Mouse (Mus musculus): Measurements from ENCODE around the gene Gpr18. TPM values are rescaled to one million over a fixed set of nuclear protein-coding genes. Genes with fewer than 3 reads are reported as not detected.

Gene Gpr18
- polyA plus RNA-seq, 1 experiment from 2014 or later: 0.36 TPM

DNA sequence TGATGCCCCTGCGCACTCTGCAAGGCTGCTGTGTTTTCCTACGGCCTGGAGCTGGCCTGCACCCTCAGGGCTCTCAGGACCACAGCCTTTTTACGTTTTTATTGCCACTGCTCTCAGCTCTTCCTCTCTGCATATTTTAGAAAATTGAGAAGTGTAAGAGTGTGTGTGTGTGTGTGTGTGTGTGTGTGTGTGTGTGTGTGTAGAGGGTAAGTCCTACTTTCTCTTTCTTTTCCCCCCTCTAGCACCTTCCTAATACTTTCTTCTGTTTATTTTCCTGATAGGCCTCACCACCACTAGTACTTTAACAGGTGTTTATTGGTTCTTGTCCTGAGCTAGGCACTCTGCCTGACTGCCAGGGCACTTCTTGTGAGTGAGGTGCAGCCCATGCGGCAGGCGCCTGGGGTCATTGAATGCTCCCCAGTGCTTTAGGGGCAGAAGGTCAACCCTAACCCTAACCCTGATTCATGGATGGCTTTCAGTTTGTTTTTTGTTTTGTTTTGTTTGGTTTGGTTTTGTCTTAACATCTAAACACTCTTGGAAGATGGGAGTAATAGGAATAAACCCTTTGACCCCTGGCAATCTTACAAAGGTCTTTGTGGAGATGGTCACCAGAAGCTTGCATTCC, 21.0 kb downstream of the Gpr18 start:
- peaks cover 6% of the 10 kb centered on the region for H3K4me1 ChIP-seq (replicated peaks; ENCODE audit: control insufficient read depth, insufficient read depth, low read length)
- H3K27ac ChIP-seq (ENCODE audit: low read length): no peak overlapping the region
- no peaks in the 10 kb centered on the region for H3K36me3 ChIP-seq (ENCODE audit: control insufficient read depth, insufficient read depth, low read length)
- no peak overlapping the region for H3K4me2 ChIP-seq (ENCODE audit: low read depth, low read length)
- no peaks in the 10 kb centered on the region for H3K9me3 ChIP-seq (ENCODE audit: control insufficient read depth, low read length)
- no peak overlapping the region for H3K9ac ChIP-seq (ENCODE audit: low read length)
- no peak for ATAC-seq (ENCODE audit: low read depth)
- no peak overlapping the region for H3K4me3 ChIP-seq (ENCODE audit: low read length)
- no peaks in the 10 kb centered on the region for H3K27me3 ChIP-seq (ENCODE audit: control insufficient read depth, insufficient read depth, low read depth, low read length)
- 61% methylated on average over 5 of the region's 5 CpGs for WGBS

DNA sequence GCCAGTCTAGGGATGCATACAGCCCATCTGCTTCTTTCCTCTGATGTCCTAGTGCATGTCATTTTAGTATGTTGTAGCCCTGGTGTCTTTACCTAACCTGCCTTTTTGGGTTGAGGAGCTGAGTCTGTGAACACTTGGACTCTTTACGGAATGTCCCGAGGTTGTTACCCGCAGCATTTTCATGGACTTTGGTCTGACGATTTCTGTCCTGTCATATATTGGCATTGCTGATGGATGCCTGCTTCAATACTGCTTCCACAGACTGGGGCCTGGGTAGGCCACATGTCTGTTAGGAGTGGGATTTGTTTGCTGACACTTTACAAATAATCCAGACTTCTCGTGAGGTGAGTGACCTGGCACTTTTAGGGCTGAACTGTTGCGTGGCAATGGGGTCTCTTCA, 21.8 kb downstream of the Gpr18 start:
- Histone ChIP-seq H3K27ac (ENCODE audit: low read length) (no peak overlapping the region), H3K4me2 (ENCODE audit: low read depth, low read length) (no peak overlapping the region), H3K27me3 (ENCODE audit: control insufficient read depth, insufficient read depth, low read depth, low read length) (no peaks in the 10 kb centered on the region), H3K9ac (ENCODE audit: low read length) (no peak overlapping the region), H3K4me3 (ENCODE audit: low read length) (no peak overlapping the region), H3K36me3 (ENCODE audit: control insufficient read depth, insufficient read depth, low read length) (no peaks in the 10 kb centered on the region), H3K4me1 (replicated peaks; ENCODE audit: control insufficient read depth, insufficient read depth, low read length) (peaks cover 3% of the 10 kb centered on the region), H3K9me3 (ENCODE audit: control insufficient read depth, low read length) (no peaks in the 10 kb centered on the region)
- WGBS: 65% methylated on average over 6 of the region's 6 CpGs
- no peak for ATAC-seq (ENCODE audit: low read depth)

DNA sequence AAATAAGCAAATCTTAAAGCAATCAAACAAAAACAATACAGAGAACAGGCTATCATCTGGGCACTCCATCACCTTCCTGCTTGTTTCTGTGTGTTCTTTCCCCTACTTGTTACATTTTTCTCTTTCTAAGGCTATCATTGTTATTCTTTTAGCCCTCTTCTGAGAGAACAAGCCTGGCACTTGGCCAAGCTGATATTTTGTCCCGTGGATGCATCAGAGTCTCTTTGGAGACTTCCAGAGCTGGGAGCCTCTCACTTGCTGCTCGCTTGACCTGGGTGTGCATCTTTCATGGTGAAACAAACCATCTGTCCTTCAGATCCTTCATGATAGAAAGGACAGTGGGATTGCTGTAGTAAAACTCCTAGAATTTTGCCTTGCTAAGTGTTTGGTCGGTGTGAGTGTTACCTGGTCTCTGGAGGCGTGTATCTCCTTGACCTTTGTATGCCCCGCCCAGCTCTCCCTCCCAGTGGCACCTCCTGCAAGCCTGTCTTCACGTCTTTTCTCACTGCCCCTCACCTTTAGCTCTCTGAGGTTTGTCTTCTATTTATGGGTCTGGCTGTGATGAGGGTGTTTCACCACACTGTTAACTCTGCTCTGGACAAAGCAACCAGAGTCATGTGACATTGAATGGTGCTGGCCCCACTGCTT, 31.3 kb downstream of the Gpr18 start:
- H3K9ac ChIP-seq (ENCODE audit: low read length): no peak overlapping the region
- H3K4me3 ChIP-seq (ENCODE audit: low read length): no peak overlapping the region
- H3K27ac ChIP-seq (ENCODE audit: low read length): no peak overlapping the region
- ATAC-seq (ENCODE audit: low read depth): no peak
- no peaks in the 10 kb centered on the region for H3K9me3 ChIP-seq (ENCODE audit: control insufficient read depth, low read length)
- no peaks in the 10 kb centered on the region for H3K27me3 ChIP-seq (ENCODE audit: control insufficient read depth, insufficient read depth, low read depth, low read length)
- H3K4me2 ChIP-seq (ENCODE audit: low read depth, low read length): no peak overlapping the region
- 43% methylated on average over 6 of the region's 6 CpGs for WGBS
- H3K4me1 ChIP-seq (replicated peaks; ENCODE audit: control insufficient read depth, insufficient read depth, low read length): peaks cover 10% of the 10 kb centered on the region
- H3K36me3 ChIP-seq (ENCODE audit: control insufficient read depth, insufficient read depth, low read length): no peaks in the 10 kb centered on the region

DNA sequence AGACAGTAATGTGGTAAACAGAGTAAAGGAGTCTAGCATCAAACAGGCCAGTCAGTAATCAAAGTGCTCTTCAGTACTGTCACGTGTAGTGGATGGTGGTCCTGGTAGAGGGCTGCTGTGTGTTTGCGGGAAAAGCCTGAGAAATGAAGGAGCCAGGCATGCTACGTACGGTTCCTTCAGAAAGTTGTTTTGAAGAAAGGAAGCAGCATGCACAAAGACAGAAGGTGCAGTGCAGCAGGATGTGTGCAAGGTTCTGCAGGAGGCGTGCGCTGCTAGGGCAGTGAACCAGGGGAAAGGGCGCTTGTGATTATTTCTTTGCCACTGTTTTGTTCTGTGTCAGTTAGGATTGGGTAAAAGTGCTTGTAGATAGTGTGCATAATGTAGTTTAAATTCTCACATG, 34.4 kb downstream of the Gpr18 start:
- no peaks in the 10 kb centered on the region for H3K36me3 ChIP-seq (ENCODE audit: control insufficient read depth, insufficient read depth, low read length)
- no peak overlapping the region for H3K4me3 ChIP-seq (ENCODE audit: low read length)
- H3K9me3 ChIP-seq (ENCODE audit: control insufficient read depth, low read length): no peaks in the 10 kb centered on the region
- H3K4me1 ChIP-seq (replicated peaks; ENCODE audit: control insufficient read depth, insufficient read depth, low read length): peaks cover 10% of the 10 kb centered on the region
- no peaks in the 10 kb centered on the region for H3K27me3 ChIP-seq (ENCODE audit: control insufficient read depth, insufficient read depth, low read depth, low read length)
- no peak overlapping the region for H3K27ac ChIP-seq (ENCODE audit: low read length)
- H3K9ac ChIP-seq (ENCODE audit: low read length): no peak overlapping the region
- no peak overlapping the region for H3K4me2 ChIP-seq (ENCODE audit: low read depth, low read length)
- no peak for ATAC-seq (ENCODE audit: low read depth)
- 73% methylated on average over 7 of the region's 7 CpGs for WGBS

DNA sequence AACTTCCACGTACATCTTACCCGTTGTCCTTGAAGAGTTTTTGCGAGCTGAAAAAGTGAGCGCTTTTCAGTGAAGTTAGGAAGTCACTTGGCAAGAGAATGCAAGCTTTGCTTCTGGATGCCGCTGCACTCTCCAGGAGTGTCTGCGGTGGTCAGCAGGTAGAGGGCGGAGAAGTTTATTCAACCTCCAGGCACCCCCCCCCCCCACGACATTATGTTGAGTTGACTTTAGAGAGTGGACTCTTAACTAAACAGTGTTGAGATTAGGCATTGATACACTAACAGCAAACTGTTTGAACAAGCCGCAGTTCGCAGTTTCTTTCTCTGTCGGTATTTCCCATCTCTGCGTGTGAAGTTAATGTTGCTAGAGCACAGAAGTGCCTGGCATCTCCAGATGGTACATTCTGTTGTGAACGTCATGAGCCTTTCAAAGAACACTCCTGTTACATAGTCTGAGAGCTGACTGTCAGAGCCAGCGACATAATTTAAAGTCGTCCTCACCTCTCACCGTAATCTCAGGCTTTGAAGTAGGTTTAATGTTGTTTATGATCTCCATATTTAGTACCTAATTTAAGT, 36.2 kb downstream of the Gpr18 start:
- Histone ChIP-seq H3K9me3 (ENCODE audit: control insufficient read depth, low read length) (no peaks in the 10 kb centered on the region), H3K9ac (ENCODE audit: low read length) (peak overlapping the region; percentile 94), H3K36me3 (ENCODE audit: control insufficient read depth, insufficient read depth, low read length) (no peaks in the 10 kb centered on the region), H3K4me3 (ENCODE audit: low read length) (peak overlapping the region; percentile 96), H3K4me2 (ENCODE audit: low read depth, low read length) (peak overlapping the region; percentile 93), H3K4me1 (replicated peaks; ENCODE audit: control insufficient read depth, insufficient read depth, low read length) (peaks cover 9% of the 10 kb centered on the region), H3K27ac (ENCODE audit: low read length) (no peak overlapping the region; the same call in 1 of the 2 replicates), H3K27me3 (ENCODE audit: control insufficient read depth, insufficient read depth, low read depth, low read length) (no peaks in the 10 kb centered on the region)
- ATAC-seq (ENCODE audit: low read depth): no peak
- 5% methylated on average over 16 of the region's 16 CpGs for WGBS

DNA sequence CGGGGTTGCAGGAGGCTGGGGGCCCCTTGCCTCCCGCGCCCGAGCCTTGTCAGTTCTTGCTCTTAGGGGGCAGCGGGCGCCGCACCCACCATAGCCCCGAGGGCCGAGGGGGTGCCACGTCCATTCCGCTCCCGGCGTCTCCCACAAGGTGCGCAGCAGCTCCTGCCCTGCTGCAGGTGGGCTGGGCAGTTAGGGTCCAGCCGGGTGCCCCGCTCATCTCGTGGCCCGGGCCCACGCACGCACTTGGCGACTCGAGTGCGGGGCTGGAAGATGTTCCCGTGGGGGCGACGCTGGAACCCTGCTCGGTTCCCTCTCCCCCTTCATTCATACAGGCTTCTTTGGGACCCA, 36.7 kb downstream of the Gpr18 start:
- under 1% methylated on average over 27 of the region's 27 CpGs for WGBS
- H3K36me3 ChIP-seq (ENCODE audit: control insufficient read depth, insufficient read depth, low read length): no peaks in the 10 kb centered on the region
- ATAC-seq (ENCODE audit: low read depth): no peak; the same call in 1 of the 2 replicates
- H3K9ac ChIP-seq (ENCODE audit: low read length): peak overlapping the region; percentile 94
- peak overlapping the region; percentile 93 for H3K4me2 ChIP-seq (ENCODE audit: low read depth, low read length)
- H3K9me3 ChIP-seq (ENCODE audit: control insufficient read depth, low read length): no peaks in the 10 kb centered on the region
- no peaks in the 10 kb centered on the region for H3K27me3 ChIP-seq (ENCODE audit: control insufficient read depth, insufficient read depth, low read depth, low read length)
- peak overlapping the region; percentile 70; the same call in 1 of the 2 replicates for H3K27ac ChIP-seq (ENCODE audit: low read length)
- H3K4me3 ChIP-seq (ENCODE audit: low read length): peak overlapping the region; percentile 96
- peaks cover 4% of the 10 kb centered on the region for H3K4me1 ChIP-seq (replicated peaks; ENCODE audit: control insufficient read depth, insufficient read depth, low read length)

DNA sequence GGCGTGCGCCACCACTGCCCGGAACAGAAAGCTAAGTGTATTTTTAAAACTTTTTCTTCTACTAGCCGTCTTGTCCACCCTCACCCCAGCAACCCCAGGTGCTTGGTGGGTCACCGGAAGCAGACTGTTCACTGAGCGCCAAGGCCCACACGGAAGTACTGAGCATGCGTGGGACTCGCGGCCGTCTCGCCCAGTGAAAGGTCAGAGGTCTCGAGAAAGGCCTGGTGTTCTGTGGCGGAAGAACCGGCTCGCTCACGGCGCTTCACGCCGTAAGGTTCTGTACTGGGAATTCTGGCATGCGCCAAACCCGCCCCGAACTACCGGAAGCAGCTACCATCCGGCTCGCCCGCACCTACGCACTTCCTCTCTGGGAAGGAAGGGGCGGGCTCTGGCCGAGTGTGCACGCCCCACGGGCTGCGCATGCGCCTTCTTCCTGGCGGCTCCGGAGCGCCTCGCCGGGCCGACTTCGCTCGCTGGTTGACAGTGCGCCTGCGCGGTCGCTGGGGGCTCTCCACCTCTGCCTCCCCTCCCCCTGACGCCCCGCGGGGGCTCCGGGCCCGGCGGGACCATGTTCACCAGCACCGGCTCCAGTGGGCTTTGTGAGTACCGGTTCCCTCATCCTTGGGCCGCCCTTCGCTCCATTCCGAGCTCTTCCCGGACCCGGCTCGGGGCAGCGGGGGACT, 37.3 kb downstream of the Gpr18 start, which contains the start of gene Ubac2:
TSS of gene Ubac2 (plus strand) at position 445 of the 683 bp plus-strand sequence.
- Histone ChIP-seq H3K4me3 (ENCODE audit: low read length) (peak within 1 kb of the TSS; percentile 96), H3K9me3 (ENCODE audit: control insufficient read depth, low read length) (no peaks in the 10 kb centered on the region), H3K27me3 (ENCODE audit: control insufficient read depth, insufficient read depth, low read depth, low read length) (no peaks in the 10 kb centered on the region), H3K36me3 (ENCODE audit: control insufficient read depth, insufficient read depth, low read length) (no peaks in the 10 kb centered on the region), H3K4me1 (replicated peaks; ENCODE audit: control insufficient read depth, insufficient read depth, low read length) (peaks cover 2% of the 10 kb centered on the region), H3K9ac (ENCODE audit: low read length) (peak within 1 kb of the TSS; percentile 94), H3K27ac (ENCODE audit: low read length) (peak within 1 kb of the TSS; percentile 92), H3K4me2 (ENCODE audit: low read depth, low read length) (peak within 1 kb of the TSS; percentile 93)
- under 1% methylated on average over 60 of the region's 61 CpGs for WGBS
- ATAC-seq (ENCODE audit: low read depth): peak; percentile 99

DNA sequence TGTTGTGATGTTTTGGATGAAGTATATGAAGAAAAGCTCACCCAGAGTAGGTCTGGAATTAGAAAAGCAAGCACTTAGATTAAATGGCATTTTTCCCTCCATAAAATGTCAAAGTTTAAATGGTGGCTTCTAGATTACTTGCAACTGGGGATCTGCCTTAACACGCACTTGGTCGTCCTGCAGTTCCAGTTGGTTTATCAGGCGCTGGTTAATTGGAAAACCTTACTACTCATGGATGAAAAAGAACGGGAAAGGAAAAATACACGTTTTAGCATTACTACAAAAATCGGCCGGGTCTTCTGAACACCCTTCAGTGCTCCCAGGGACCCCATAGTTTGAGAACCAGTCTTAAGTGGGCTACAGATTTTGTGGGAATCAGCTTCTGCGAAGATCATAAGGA, 37.9 kb downstream of the Gpr18 start:
- H3K4me3 ChIP-seq (ENCODE audit: low read length): peak overlapping the region; percentile 96
- peaks cover 2% of the 10 kb centered on the region; the same call in 1 of the 2 replicates for H3K4me1 ChIP-seq (replicated peaks; ENCODE audit: control insufficient read depth, insufficient read depth, low read length)
- H3K27me3 ChIP-seq (ENCODE audit: control insufficient read depth, insufficient read depth, low read depth, low read length): no peaks in the 10 kb centered on the region
- H3K36me3 ChIP-seq (ENCODE audit: control insufficient read depth, insufficient read depth, low read length): no peaks in the 10 kb centered on the region
- ATAC-seq (ENCODE audit: low read depth): no peak
- H3K27ac ChIP-seq (ENCODE audit: low read length): peak overlapping the region; percentile 92
- H3K9me3 ChIP-seq (ENCODE audit: control insufficient read depth, low read length): no peaks in the 10 kb centered on the region
- peak overlapping the region; percentile 66 for H3K4me2 ChIP-seq (ENCODE audit: low read depth, low read length)
- H3K9ac ChIP-seq (ENCODE audit: low read length): peak overlapping the region; percentile 94
- WGBS: 32% methylated on average over 8 of the region's 8 CpGs

DNA sequence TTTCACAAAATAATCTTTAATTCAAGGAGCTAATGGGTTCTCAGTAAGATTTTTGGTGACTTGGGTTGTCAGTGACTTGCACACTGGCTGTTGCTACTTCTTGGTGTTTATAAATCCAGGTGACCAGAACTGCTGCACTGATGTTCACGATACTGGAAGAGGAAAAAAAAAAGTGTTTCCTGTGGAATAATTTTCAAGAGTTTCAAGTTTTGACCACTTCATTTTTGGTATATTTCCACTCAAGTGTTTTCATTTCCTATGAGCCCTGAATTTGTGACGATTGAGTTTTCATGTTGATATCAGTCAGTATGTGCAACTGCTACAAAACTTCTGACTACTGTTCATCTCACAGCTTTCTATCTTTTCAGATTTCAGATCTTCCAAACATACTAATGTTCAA, 38.7 kb downstream of the Gpr18 start:
- Histone ChIP-seq H3K9me3 (ENCODE audit: control insufficient read depth, low read length) (no peaks in the 10 kb centered on the region), H3K27ac (ENCODE audit: low read length) (no peak overlapping the region), H3K9ac (ENCODE audit: low read length) (no peak overlapping the region), H3K27me3 (ENCODE audit: control insufficient read depth, insufficient read depth, low read depth, low read length) (no peaks in the 10 kb centered on the region), H3K4me3 (ENCODE audit: low read length) (no peak overlapping the region), H3K4me1 (replicated peaks; ENCODE audit: control insufficient read depth, insufficient read depth, low read length) (peaks cover 2% of the 10 kb centered on the region; the same call in 1 of the 2 replicates), H3K4me2 (ENCODE audit: low read depth, low read length) (no peak overlapping the region), H3K36me3 (ENCODE audit: control insufficient read depth, insufficient read depth, low read length) (no peaks in the 10 kb centered on the region)
- no peak for ATAC-seq (ENCODE audit: low read depth)
- 77% methylated on average over 2 of the region's 2 CpGs for WGBS
